Mouse (Mus musculus): ENCODE results near the gene Tnp1. TPM values are rescaled to one million over a fixed set of nuclear protein-coding genes. Genes with fewer than 3 reads are reported as not detected.

Gene Tnp1
- polyA plus RNA-seq, 1 experiment: not detected

DNA sequence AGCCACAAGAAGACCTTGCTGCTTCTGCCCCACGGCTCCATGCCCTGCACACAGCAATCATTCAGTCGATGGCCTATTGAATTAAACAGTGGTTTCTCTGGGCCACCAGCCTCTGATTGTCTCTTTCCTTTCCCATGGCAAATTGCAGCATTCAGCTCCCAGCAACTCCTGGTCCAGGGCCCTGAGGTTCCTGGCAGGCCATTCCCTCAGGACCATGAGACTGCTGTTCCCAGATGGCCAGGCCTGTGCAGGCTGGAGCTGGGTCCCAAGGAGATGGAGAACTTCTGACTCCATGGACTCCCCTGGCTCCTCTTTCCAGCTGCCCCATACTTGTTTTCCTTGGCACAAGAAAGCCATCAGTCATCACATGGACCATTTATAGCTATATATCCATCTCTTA, 10.8 kb downstream of the Tnp1 start:
- Histone ChIP-seq H3K36me3 (ENCODE audit: control insufficient read depth, insufficient read depth) (no peaks in the 10 kb centered on the region), H3ac (ENCODE audit: control insufficient read depth, insufficient read length, low read depth) (no peak overlapping the region), H3K79me3 (ENCODE audit: low read depth) (no peaks in the 10 kb centered on the region), H3K4me3 (ENCODE audit: insufficient read depth, poor library complexity, severe bottlenecking) (no peak overlapping the region), H3K27me3 (ENCODE audit: control insufficient read depth, insufficient read depth, insufficient read length) (no peaks in the 10 kb centered on the region), H3K79me2 (ENCODE audit: control insufficient read depth, insufficient read depth) (no peaks in the 10 kb centered on the region)
- no peak for TF ChIP-seq FOSL1 (IDR thresholded peaks at IDR 0.05; ENCODE audit: insufficient read depth, low read length, poor library complexity, severe bottlenecking)
- TF ChIP-seq MYOG (IDR thresholded peaks at IDR 0.05; ENCODE audit: control insufficient read depth, extremely low read depth, insufficient read length): no peak
- TF ChIP-seq USF1 (IDR thresholded peaks at IDR 0.05; ENCODE audit: low read depth): no peak
- no peak for TF ChIP-seq CTCF (IDR thresholded peaks at IDR 0.05; ENCODE audit: control insufficient read depth, insufficient read depth, insufficient read length)
- TF ChIP-seq MYOD1 (IDR thresholded peaks at IDR 0.05; ENCODE audit: control insufficient read depth, insufficient read length, low read depth): no peak
- no peak for TF ChIP-seq CEBPB (IDR thresholded peaks at IDR 0.05; ENCODE audit: low read depth)
- no peak for TF ChIP-seq MAX (IDR thresholded peaks at IDR 0.05)

- H3ac ChIP-seq (ENCODE audit: control insufficient read depth, insufficient read length, low read depth): no peak overlapping the region
- no peaks in the 10 kb centered on the region for H3K79me3 ChIP-seq (ENCODE audit: low read depth)
- H3K36me3 ChIP-seq (ENCODE audit: control insufficient read depth, insufficient read depth): no peaks in the 10 kb centered on the region
- H3K27me3 ChIP-seq (ENCODE audit: control insufficient read depth, insufficient read depth, insufficient read length): no peaks in the 10 kb centered on the region
- no peaks in the 10 kb centered on the region for H3K79me2 ChIP-seq (ENCODE audit: control insufficient read depth, insufficient read depth)
- H3K4me3 ChIP-seq (ENCODE audit: insufficient read depth, poor library complexity, severe bottlenecking): no peak overlapping the region
- TF ChIP-seq USF1 (IDR thresholded peaks at IDR 0.05; ENCODE audit: low read depth) (no peak), MYOG (IDR thresholded peaks at IDR 0.05; ENCODE audit: control insufficient read depth, extremely low read depth, insufficient read length) (no peak), MAX (IDR thresholded peaks at IDR 0.05) (no peak), CEBPB (IDR thresholded peaks at IDR 0.05; ENCODE audit: low read depth) (no peak), MYOD1 (IDR thresholded peaks at IDR 0.05; ENCODE audit: control insufficient read depth, insufficient read length, low read depth) (no peak), FOSL1 (IDR thresholded peaks at IDR 0.05; ENCODE audit: insufficient read depth, low read length, poor library complexity, severe bottlenecking) (no peak), CTCF (IDR thresholded peaks at IDR 0.05; ENCODE audit: control insufficient read depth, insufficient read depth, insufficient read length) (no peak)
Measured at GRCm38 (mm10) chr1:73002637-73003036, 13.1 kb downstream of the Tnp1 start.

GRCm38 (mm10) chr1:73001961-73002360, 13.7 kb downstream of the Tnp1 start:
- H3K36me3 ChIP-seq (ENCODE audit: control insufficient read depth, insufficient read depth): no peaks in the 10 kb centered on the region
- no peaks in the 10 kb centered on the region for H3K79me3 ChIP-seq (ENCODE audit: low read depth)
- TF ChIP-seq USF1 (IDR thresholded peaks at IDR 0.05; ENCODE audit: low read depth) (no peak), MYOG (IDR thresholded peaks at IDR 0.05; ENCODE audit: control insufficient read depth, extremely low read depth, insufficient read length) (no peak), FOSL1 (IDR thresholded peaks at IDR 0.05; ENCODE audit: insufficient read depth, low read length, poor library complexity, severe bottlenecking) (no peak)
- no peaks in the 10 kb centered on the region for H3K79me2 ChIP-seq (ENCODE audit: control insufficient read depth, insufficient read depth)
- H3K4me3 ChIP-seq (ENCODE audit: insufficient read depth, poor library complexity, severe bottlenecking): no peak overlapping the region
- no peaks in the 10 kb centered on the region for H3K27me3 ChIP-seq (ENCODE audit: control insufficient read depth, insufficient read depth, insufficient read length)
- no peak overlapping the region for H3ac ChIP-seq (ENCODE audit: control insufficient read depth, insufficient read length, low read depth)

DNA sequence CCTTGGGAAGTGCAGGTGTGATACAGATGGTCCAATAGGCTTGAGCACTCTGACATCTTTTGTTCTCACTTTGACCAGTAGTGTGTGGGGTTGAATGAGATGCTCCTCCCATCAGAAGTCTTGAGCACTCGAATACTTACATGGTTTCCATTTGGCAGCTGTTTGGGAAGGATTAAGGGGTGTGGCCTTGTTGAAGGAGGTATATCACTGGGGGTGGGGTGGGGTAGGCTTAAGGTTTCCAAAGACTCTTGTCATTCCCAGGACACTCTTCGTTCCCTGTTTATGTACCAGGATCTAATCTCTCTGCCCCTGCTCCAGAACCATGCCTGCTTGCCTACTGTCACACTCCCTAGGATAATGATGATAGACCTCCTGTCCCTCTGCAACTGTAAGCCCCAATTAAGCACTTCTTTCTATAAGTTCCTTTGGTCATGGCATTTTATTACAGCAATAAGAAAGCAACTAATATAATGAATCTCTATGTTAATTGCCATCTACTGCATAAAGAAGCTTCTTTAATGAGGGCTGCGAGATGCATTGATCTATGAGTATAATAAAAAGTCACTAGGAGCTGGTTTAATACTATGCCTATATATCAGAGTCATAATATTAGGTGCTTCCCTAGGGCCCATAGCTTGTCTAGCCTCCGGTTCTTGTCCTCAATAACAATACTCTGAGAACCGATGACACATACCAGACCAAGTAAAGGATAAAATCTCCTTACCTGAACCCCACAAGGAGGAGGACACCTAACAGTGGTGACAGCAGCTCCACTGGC, 20.8 kb downstream of the Tnp1 start:
- Histone ChIP-seq H3ac (ENCODE audit: control insufficient read depth, insufficient read length, low read depth) (no peak overlapping the region), H3K27me3 (ENCODE audit: control insufficient read depth, insufficient read depth, insufficient read length) (no peaks in the 10 kb centered on the region), H3K79me3 (ENCODE audit: low read depth) (no peaks in the 10 kb centered on the region), H3K36me3 (ENCODE audit: control insufficient read depth, insufficient read depth) (no peaks in the 10 kb centered on the region), H3K4me3 (ENCODE audit: insufficient read depth, poor library complexity, severe bottlenecking) (no peak overlapping the region), H3K79me2 (ENCODE audit: control insufficient read depth, insufficient read depth) (no peaks in the 10 kb centered on the region)
- no peak for TF ChIP-seq FOSL1 (IDR thresholded peaks at IDR 0.05; ENCODE audit: insufficient read depth, low read length, poor library complexity, severe bottlenecking)
- no peak for TF ChIP-seq CTCF (IDR thresholded peaks at IDR 0.05; ENCODE audit: control insufficient read depth, insufficient read depth, insufficient read length)
- TF ChIP-seq USF1 (IDR thresholded peaks at IDR 0.05; ENCODE audit: low read depth): no peak
- no peak for TF ChIP-seq CEBPB (IDR thresholded peaks at IDR 0.05; ENCODE audit: low read depth)
- no peak for TF ChIP-seq MAX (IDR thresholded peaks at IDR 0.05)
- TF ChIP-seq MYOG (IDR thresholded peaks at IDR 0.05; ENCODE audit: control insufficient read depth, extremely low read depth, insufficient read length): no peak
- TF ChIP-seq MYOD1 (IDR thresholded peaks at IDR 0.05; ENCODE audit: control insufficient read depth, insufficient read length, low read depth): no peak

- no peak overlapping the region for H3ac ChIP-seq (ENCODE audit: control insufficient read depth, insufficient read length, low read depth)
- no peak overlapping the region for H3K4me3 ChIP-seq (ENCODE audit: insufficient read depth, poor library complexity, severe bottlenecking)
- H3K36me3 ChIP-seq (ENCODE audit: control insufficient read depth, insufficient read depth): no peaks in the 10 kb centered on the region
- H3K79me3 ChIP-seq (ENCODE audit: low read depth): no peaks in the 10 kb centered on the region
- H3K79me2 ChIP-seq (ENCODE audit: control insufficient read depth, insufficient read depth): no peaks in the 10 kb centered on the region
- no peaks in the 10 kb centered on the region for H3K27me3 ChIP-seq (ENCODE audit: control insufficient read depth, insufficient read depth, insufficient read length)
- TF ChIP-seq CTCF (IDR thresholded peaks at IDR 0.05; ENCODE audit: control insufficient read depth, insufficient read depth, insufficient read length) (no peak), CEBPB (IDR thresholded peaks at IDR 0.05; ENCODE audit: low read depth) (no peak), MAX (IDR thresholded peaks at IDR 0.05) (no peak), USF1 (IDR thresholded peaks at IDR 0.05; ENCODE audit: low read depth) (no peak), FOSL1 (IDR thresholded peaks at IDR 0.05; ENCODE audit: insufficient read depth, low read length, poor library complexity, severe bottlenecking) (no peak), MYOG (IDR thresholded peaks at IDR 0.05; ENCODE audit: control insufficient read depth, extremely low read depth, insufficient read length) (no peak), MYOD1 (IDR thresholded peaks at IDR 0.05; ENCODE audit: control insufficient read depth, insufficient read length, low read depth) (no peak)
Measured at GRCm38 (mm10) chr1:72992944-72993464, 22.7 kb downstream of the Tnp1 start.

Measured in C2C12 (cell line).